Mouse (Mus musculus): ENCODE data around the gene Esp4. TPM values are rescaled to one million over a fixed set of nuclear protein-coding genes. Genes with fewer than 3 reads are reported as not detected.
"Not testable (repeated sequence)": the region's sequence is repeated elsewhere in the genome, so short reads cannot be mapped to it uniquely, and the experiment has no call there.

Esp4 gene
- total RNA-seq (2015) (not detected in 2 replicates), total RNA-seq (2017) (not detected in 2 replicates)

DNA sequence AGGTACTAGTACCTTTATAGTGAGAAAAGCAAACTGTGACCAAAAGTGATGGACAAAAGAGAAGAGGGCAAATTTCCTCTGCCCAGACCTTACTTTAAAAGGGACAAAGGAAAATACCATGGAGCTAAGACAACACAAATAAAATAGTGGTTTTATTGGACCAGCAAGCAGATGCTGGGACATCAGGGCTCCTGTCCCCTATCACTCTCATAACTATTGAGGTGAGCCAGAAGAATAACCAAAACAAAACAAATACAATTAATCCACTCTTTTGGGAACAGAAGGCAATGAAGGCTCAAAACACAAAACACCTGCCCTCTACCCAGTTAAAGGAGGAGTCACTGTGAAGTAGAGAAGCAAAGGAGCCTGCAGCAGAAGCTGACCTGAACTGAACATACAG lies at the start of gene Esp4:
Esp4 (plus strand) TSS at position 301 of the 400 bp plus-strand sequence.
- no peak for ATAC-seq (ENCODE audit: poor library complexity, severe bottlenecking)

- ATAC-seq (ENCODE audit: poor library complexity, severe bottlenecking) = no peak
Measured at GRCm38 (mm10) chr17:40553470-40553869, 44.9 kb upstream of the Esp4 start.

- ATAC-seq (ENCODE audit: poor library complexity, severe bottlenecking) = no peak
Measured at GRCm38 (mm10) chr17:40561207-40561606, 37.2 kb upstream of the Esp4 start, which contains the start of gene Esp6. TSS of gene Esp6 (plus strand) at chr17:40561507.

DNA sequence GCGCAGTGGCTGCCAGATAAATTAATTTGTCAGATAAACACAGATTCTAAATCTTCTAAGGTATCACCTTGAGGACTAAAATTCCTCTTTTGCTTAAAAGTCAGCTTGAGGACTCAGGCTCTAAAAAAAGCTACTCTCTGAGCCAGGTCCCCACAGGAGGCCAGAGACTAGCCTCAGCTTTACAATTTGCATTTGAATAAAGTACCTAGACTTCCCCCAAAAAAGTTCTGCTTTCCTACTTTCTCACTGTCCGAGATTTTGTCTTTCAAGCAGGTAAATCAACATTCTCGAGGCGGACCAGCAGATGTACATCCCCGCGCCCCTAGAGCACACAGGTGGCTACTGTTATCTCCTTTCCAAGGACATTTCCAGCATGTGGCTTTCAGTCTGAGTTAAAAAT lies 14.5 kb upstream of the Esp4 start:
- ATAC-seq (ENCODE audit: poor library complexity, severe bottlenecking) = not testable (repeated sequence)

GRCm38 (mm10) chr17:40591297-40591696 lies 7.1 kb upstream of the Esp4 start:
- no peak for ATAC-seq (ENCODE audit: poor library complexity, severe bottlenecking)

GRCm38 (mm10) chr17:40631775-40632174 lies 33.4 kb downstream of the Esp4 start, which contains the start of gene Esp3:
TSS of gene Esp3 (plus strand) at chr17:40632075.
- not testable (repeated sequence) for ATAC-seq (ENCODE audit: poor library complexity, severe bottlenecking)

Other genes with a start within 250 kb of the Esp4 start
- not detected in 2 replicates for gene Esp8, start 78.6 kb upstream of the Esp4 start, total RNA-seq (2015)
- not detected in 2 replicates for gene Esp8, start 78.6 kb upstream of the Esp4 start, total RNA-seq (2017)
- gene Esp6, start 37.1 kb upstream of the Esp4 start, total RNA-seq (2015) = not detected in 2 replicates
- gene Esp6, start 37.1 kb upstream of the Esp4 start, total RNA-seq (2017) = not detected in 2 replicates
- gene Esp3, start 33.5 kb downstream of the Esp4 start, total RNA-seq (2015) = not detected in 2 replicates
- not detected in 2 replicates for gene Esp3, start 33.5 kb downstream of the Esp4 start, total RNA-seq (2017)
- not detected in 2 replicates for gene Esp1, start 128.5 kb downstream of the Esp4 start, total RNA-seq (2015)
- gene Esp1, start 128.5 kb downstream of the Esp4 start, total RNA-seq (2017) = not detected in 2 replicates
- not detected in 2 replicates for gene Crisp2, start 208.4 kb downstream of the Esp4 start, total RNA-seq (2015)
- gene Crisp2, start 208.4 kb downstream of the Esp4 start, total RNA-seq (2017) = not detected in 2 replicates
- gene Rhag, start 212.5 kb downstream of the Esp4 start, total RNA-seq (2015) = 3.8 and 11.0 TPM in 2 replicates
- gene Rhag, start 212.5 kb downstream of the Esp4 start, total RNA-seq (2017) = 2.1 and 4.1 TPM in 2 replicates